Mouse (Mus musculus) cortical plate, adult 2 months (tissue): ENCODE measurements at regions not wholly inside any gene's neighbourhood (a gene's known extent, or its start where the extent isn't known, plus 50 kb on each side); places are given as distances from the start of the nearest gene placed in this dataset.

Source experiments
- CTCF ChIP-seq: fragments of 200-500 bp; IDR thresholded peaks from 2 replicates; pipeline ENCODE4 v1.5.1; 2011; ENCODE audit warnings: mild to moderate bottlenecking, control low read depth, low read length; ENCODE audit not compliant: insufficient read depth; ENCODE audit errors: extremely low read depth
- POLR2A ChIP-seq: fragments of 200-500 bp; IDR thresholded peaks from 2 replicates; pipeline ENCODE4 v1.6.1; 2011; ENCODE audit warnings: mild to moderate bottlenecking, low read length, control low read depth; ENCODE audit not compliant: insufficient read depth; ENCODE audit errors: extremely low read depth

DNA sequence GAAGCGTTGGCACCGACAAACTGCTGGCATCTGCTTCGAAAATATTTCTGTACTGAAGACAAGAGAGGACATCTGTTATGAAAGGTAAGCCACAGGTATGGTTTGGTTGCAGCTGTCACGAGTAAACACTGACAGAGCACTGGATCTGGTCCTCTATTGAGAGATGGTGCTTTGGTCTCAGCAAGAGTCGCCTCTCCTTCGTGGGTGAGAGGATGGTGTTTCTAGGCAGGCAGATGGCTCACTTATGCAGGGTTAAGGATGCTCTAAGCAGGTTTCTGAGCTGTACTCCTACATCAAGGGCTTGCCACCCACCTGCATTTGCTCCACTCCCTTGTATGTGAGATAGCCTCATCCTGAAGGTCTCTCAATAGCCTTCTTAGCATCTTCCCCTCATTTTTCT, 448.3 kb upstream of the Gulo start:
- TF ChIP-seq CTCF, result no peak
- no peak for TF ChIP-seq POLR2A
